Mouse (Mus musculus) kidney, postnatal 0 days (tissue): ENCODE data around the gene Rere. TPM values are rescaled to one million over a fixed set of nuclear protein-coding genes. Genes with fewer than 3 reads are reported as not detected.
A peak's percentile ranks its signal among the peaks of the same experiment; 100 is the strongest.
"Not testable (repeated sequence)": the region's sequence is repeated elsewhere in the genome, so short reads cannot be mapped to it uniquely, and the experiment has no call there.

Experiments
- ATAC-seq: fragments of 200-750 bp; cut with Nextera tagmentation; replicated peaks from 2 replicates; pipeline ENCODE4 v1.8.0; 2017; ENCODE audit warnings: low read depth, moderate number of reproducible peaks, moderate TSS enrichment, moderate library complexity; ENCODE audit not compliant: low FRiP score
- DNase-seq: peaks from one replicate; pipeline ENCODE4 v3.0.0-alpha.2; 2016; ENCODE audit warnings: low spot score
- H3K27ac ChIP-seq: fragments of 300-500 bp; sonication (generic); 2 replicates; pipeline ENCODE4 v1.5.1; 2014; ENCODE audit warnings: mild to moderate bottlenecking
- H3K27me3 ChIP-seq: fragments of 300-500 bp; sonication (generic); 2 replicates; pipeline ENCODE4 v1.6.1; 2014; ENCODE audit warnings: low read length, mixed read lengths; ENCODE audit not compliant: insufficient read depth
- H3K36me3 ChIP-seq: fragments of 300-500 bp; sonication (generic); 2 replicates; pipeline ENCODE4 v1.6.1; 2014; ENCODE audit warnings: low read length, mixed read lengths; ENCODE audit not compliant: insufficient read depth
- H3K4me1 ChIP-seq: fragments of 300-500 bp; sonication (generic); replicated peaks from 2 replicates; pipeline ENCODE4 v1.6.1; 2014; ENCODE audit warnings: antibody characterized with exemption, low read length, mixed read lengths; ENCODE audit not compliant: insufficient read depth
- H3K4me2 ChIP-seq: fragments of 300-500 bp; sonication (generic); 2 replicates; pipeline ENCODE4 v1.6.1; 2014; ENCODE audit warnings: mild to moderate bottlenecking, low read length, moderate library complexity, mixed read lengths
- H3K4me3 ChIP-seq: fragments of 300-500 bp; sonication (generic); replicated peaks from 2 replicates; pipeline ENCODE4 v1.5.1; 2014; ENCODE audit warnings: low read depth, low read length
- H3K9ac ChIP-seq: fragments of 300-500 bp; sonication (generic); 2 replicates; pipeline ENCODE4 v1.6.1; 2014; ENCODE audit warnings: low read depth, low read length
- H3K9me3 ChIP-seq: fragments of 300-500 bp; sonication (generic); replicated peaks from 2 replicates; pipeline ENCODE4 v1.6.1; 2016; ENCODE audit warnings: low read length, inconsistent platforms, mixed read lengths
- CTCF ChIP-seq: IDR thresholded peaks from 2 replicates; pipeline ENCODE4 v1.5.1; 2016; ENCODE audit warnings: antibody characterized with exemption, low read depth, mild to moderate bottlenecking, moderate library complexity
- WGBS: fragments of 180-500 bp; shearing (Covaris S2); extraction: QIAGEN DNeasy Blood & Tissue Kit; methylation state at CpG from one replicate; pipeline ENCODE4 v1.1.7; 2014; 5-methylcytosine and 5-hydroxymethylcytosine counted together
- polyA plus RNA-seq: library from polyadenylated mRNA; unstranded; fragments of >200 nt; fragmentation: Nextera tagmentation; extraction: Ambion mirVana; gene quantifications from 2 replicates; pipeline ENCODE4 v1.2.1, GENCODE M21; 2015

Gene Rere
- polyA plus RNA-seq, 1 experiment from 2014 or later, result 29.8 TPM

GRCm38 (mm10) chr4:150268674-150269653 lies 12.5 kb upstream of the Rere start:
- Histone ChIP-seq H3K9ac (no peak overlapping the region), H3K27me3 (no peaks in the 10 kb centered on the region), H3K27ac (no peak overlapping the region), H3K9me3 (no peaks in the 10 kb centered on the region), H3K4me2 (no peak overlapping the region), H3K36me3 (no peaks in the 10 kb centered on the region), H3K4me3 (no peak overlapping the region), H3K4me1 (peaks cover 19% of the 10 kb centered on the region)
- ATAC-seq (no peak), DNase-seq (no peak)
- TF ChIP-seq CTCF, result no peak
- 83% methylated on average over 33 of the region's 33 CpGs for WGBS

- WGBS, result 14% methylated on average over 7 of the region's 7 CpGs
- Histone ChIP-seq H3K4me2 (peak overlapping the region; percentile 8; the same call in 1 of the 2 replicates), H3K9ac (no peak overlapping the region), H3K36me3 (no peaks in the 10 kb centered on the region), H3K4me1 (peaks cover 19% of the 10 kb centered on the region), H3K27ac (peak overlapping the region; percentile 81), H3K27me3 (no peaks in the 10 kb centered on the region), H3K9me3 (no peaks in the 10 kb centered on the region), H3K4me3 (no peak overlapping the region)
- peak; percentile 24; the same call in 1 of the 2 replicates for TF ChIP-seq CTCF
- DNase-seq (peak; percentile 80), ATAC-seq (no peak)
Measured at GRCm38 (mm10) chr4:150269679-150270078, 11.8 kb upstream of the Rere start.

GRCm38 (mm10) chr4:150270718-150271117 lies 10.7 kb upstream of the Rere start:
- H3K9me3 ChIP-seq, H3K9ac ChIP-seq: not testable (repeated sequence)
- 71% methylated on average over 3 of the region's 4 CpGs for WGBS

GRCm38 (mm10) chr4:150272725-150273124 lies 8.7 kb upstream of the Rere start:
- DNase-seq, result peak; percentile 90
- Histone ChIP-seq H3K9me3 (no peaks in the 10 kb centered on the region), H3K4me3 (no peak overlapping the region), H3K36me3 (no peaks in the 10 kb centered on the region), H3K9ac (0 out of 2 replicates have a peak overlapping the region, but pooled peaks have one; percentile 23), H3K4me2 (0 out of 2 replicates have a peak overlapping the region, but pooled peaks have one; percentile 2), H3K27me3 (no peaks in the 10 kb centered on the region), H3K4me1 (peaks cover 19% of the 10 kb centered on the region), H3K27ac (peak overlapping the region; percentile 82)
- ATAC-seq, result peak; percentile 80
- TF ChIP-seq CTCF, result no peak
- 2% methylated on average over 9 of the region's 9 CpGs for WGBS

More at GRCm38 (mm10) chr4:150270718-150271117, 10.7 kb upstream of the Rere start:
- H3K27ac ChIP-seq, H3K4me2 ChIP-seq, DNase-seq, ATAC-seq, H3K36me3 ChIP-seq, H3K4me3 ChIP-seq, H3K27me3 ChIP-seq: not testable (repeated sequence)
- peaks cover 19% of the 10 kb centered on the region for H3K4me1 ChIP-seq

GRCm38 (mm10) chr4:150275531-150275930 lies 5.9 kb upstream of the Rere start:
- Histone ChIP-seq H3K4me1 (peaks cover 12% of the 10 kb centered on the region), H3K4me3 (no peak overlapping the region), H3K9me3 (no peaks in the 10 kb centered on the region), H3K9ac (no peak overlapping the region), H3K27ac (no peak overlapping the region), H3K4me2 (no peak overlapping the region), H3K36me3 (no peaks in the 10 kb centered on the region), H3K27me3 (no peaks in the 10 kb centered on the region)
- ATAC-seq (no peak), DNase-seq (no peak)
- no peak for TF ChIP-seq CTCF
- 85% methylated on average over 5 of the region's 5 CpGs for WGBS

- H3K4me1 ChIP-seq, result peaks cover 13% of the 10 kb centered on the region; the same call in 1 of the 2 replicates
- DNase-seq, H3K9ac ChIP-seq, H3K4me3 ChIP-seq, H3K36me3 ChIP-seq, H3K27ac ChIP-seq, ATAC-seq, H3K27me3 ChIP-seq, H3K9me3 ChIP-seq, H3K4me2 ChIP-seq: not testable (repeated sequence)
- 86% methylated on average over 5 of the region's 7 CpGs for WGBS
Measured at GRCm38 (mm10) chr4:150279336-150279735, 2.1 kb upstream of the Rere start.
